Mouse (Mus musculus): ENCODE data around the gene Pbp2. TPM values are rescaled to one million over a fixed set of nuclear protein-coding genes. Genes with fewer than 3 reads are reported as not detected.

The Pbp2 gene
- polyA plus RNA-seq, 1 experiment from 2014 or later, result not detected

- 77% methylated on average over 3 of the region's 3 CpGs for WGBS
- no peaks in the 10 kb centered on the region for H3K9me3 ChIP-seq
- H3K36me3 ChIP-seq, result no peaks in the 10 kb centered on the region
- peaks cover 19% of the 10 kb centered on the region for H3K4me1 ChIP-seq (replicated peaks)
- no peak overlapping the region for H3K27ac ChIP-seq
- H3K27me3 ChIP-seq (ENCODE audit: insufficient read depth, poor library complexity, severe bottlenecking), result 0 out of 2 replicates have a peak, but pooled peaks cover 5% of the 10 kb centered on the region
- no peak for DNase-seq (ENCODE audit: low spot score)
- no peak overlapping the region for H3K4me3 ChIP-seq
Measured at GRCm38 (mm10) chr6:135324111-135324510, 13.9 kb upstream of the Pbp2 start.

DNA sequence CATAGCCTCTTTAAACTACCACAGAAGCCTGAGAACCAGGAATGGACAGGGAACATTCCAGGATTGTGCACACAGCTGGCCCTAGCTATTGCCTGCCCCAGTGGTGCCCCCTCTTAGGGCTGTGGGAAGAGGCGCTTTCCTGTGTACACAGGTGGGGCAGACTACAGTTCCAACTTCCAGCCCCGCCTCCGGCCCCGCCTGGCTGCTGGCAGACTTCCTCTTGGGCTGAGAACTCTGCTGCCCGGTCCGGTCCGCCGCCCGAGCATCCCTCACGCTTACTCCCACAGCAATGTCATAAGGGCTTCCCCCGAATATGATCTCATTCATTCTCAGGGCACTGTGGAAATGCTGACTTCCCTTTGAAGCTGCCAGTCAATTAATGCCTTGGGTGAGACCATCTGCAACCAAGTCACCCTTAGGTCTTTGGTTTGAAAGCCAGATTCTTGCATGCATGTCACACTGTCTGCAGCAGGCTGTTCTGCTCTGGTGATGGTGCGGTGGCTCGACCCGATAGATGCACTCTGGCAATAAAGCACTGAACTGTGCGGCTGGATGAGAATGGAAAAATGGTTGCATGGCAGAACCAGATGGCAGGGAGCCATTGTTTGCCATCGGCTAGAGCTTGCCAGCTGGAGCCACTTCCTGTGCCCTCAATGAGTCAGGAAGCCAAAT, 13.2 kb upstream of the Pbp2 start:
- Histone ChIP-seq H3K4me3 (no peak overlapping the region), H3K27me3 (ENCODE audit: insufficient read depth, poor library complexity, severe bottlenecking) (0 out of 2 replicates have a peak, but pooled peaks cover 5% of the 10 kb centered on the region), H3K36me3 (no peaks in the 10 kb centered on the region), H3K9me3 (no peaks in the 10 kb centered on the region), H3K4me1 (replicated peaks) (peaks cover 19% of the 10 kb centered on the region), H3K27ac (peak overlapping the region; percentile 56)
- peak; percentile 27 for DNase-seq (ENCODE audit: low spot score)
- 50% methylated on average over 16 of the region's 16 CpGs for WGBS

GRCm38 (mm10) chr6:135322749-135323148, 12.5 kb upstream of the Pbp2 start:
- no peaks in the 10 kb centered on the region for H3K36me3 ChIP-seq
- DNase-seq (ENCODE audit: low spot score), result no peak
- 0 out of 2 replicates have a peak, but pooled peaks cover 5% of the 10 kb centered on the region for H3K27me3 ChIP-seq (ENCODE audit: insufficient read depth, poor library complexity, severe bottlenecking)
- peaks cover 19% of the 10 kb centered on the region for H3K4me1 ChIP-seq (replicated peaks)
- H3K4me3 ChIP-seq, result no peak overlapping the region
- 59% methylated on average over 7 of the region's 7 CpGs for WGBS
- peak overlapping the region; percentile 56; the same call in 1 of the 2 replicates for H3K27ac ChIP-seq
- H3K9me3 ChIP-seq, result no peaks in the 10 kb centered on the region

DNA sequence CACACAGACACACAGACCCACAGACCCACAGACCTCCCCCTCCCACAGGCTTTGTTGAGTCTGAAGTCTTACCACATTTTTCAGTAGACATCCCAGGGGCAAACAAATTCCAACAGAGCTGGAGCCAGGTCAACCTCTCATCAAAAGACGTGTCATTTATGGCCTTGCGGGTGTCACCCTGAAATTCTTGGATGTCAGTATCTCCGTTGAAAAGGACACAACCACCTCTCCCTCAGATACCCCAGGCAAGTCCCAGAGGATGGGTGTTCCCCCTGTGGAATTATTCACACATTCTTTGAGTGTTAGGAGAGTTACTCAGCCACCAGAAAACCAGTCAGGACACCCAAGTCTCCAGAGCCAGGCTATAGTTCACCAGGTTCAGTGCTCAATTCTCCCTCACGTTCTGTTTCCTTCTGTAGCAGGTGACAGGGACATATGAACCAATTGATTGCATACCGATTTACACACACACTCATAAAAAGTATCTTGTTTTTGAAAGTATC, 9.3 kb upstream of the Pbp2 start:
- no peak overlapping the region for H3K27ac ChIP-seq
- WGBS, result 86% methylated on average over 5 of the region's 5 CpGs
- no peaks in the 10 kb centered on the region for H3K27me3 ChIP-seq (ENCODE audit: insufficient read depth, poor library complexity, severe bottlenecking)
- no peak overlapping the region for H3K4me3 ChIP-seq
- peaks cover 19% of the 10 kb centered on the region for H3K4me1 ChIP-seq (replicated peaks)
- H3K36me3 ChIP-seq, result no peaks in the 10 kb centered on the region
- no peak for DNase-seq (ENCODE audit: low spot score)
- no peaks in the 10 kb centered on the region for H3K9me3 ChIP-seq

DNA sequence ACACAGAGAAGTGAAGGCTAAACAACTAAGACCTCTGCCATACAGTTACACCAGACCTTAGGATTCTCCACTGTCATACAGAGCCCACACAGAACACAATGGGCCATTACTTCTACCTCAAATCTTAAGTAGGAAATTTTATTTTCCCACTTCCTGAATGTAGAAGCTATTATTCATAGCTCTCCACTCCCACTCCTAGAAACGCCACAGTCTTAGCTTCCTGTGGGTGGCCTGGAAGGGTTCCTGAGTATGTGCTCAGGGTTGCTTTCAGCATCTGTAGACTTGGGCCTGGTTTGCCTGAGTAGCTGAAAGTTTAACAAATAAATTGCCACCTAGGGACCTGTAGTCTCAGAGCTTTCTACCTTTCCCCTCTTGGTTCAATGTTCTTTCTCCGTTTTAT, 5.9 kb upstream of the Pbp2 start:
- Histone ChIP-seq H3K36me3 (no peaks in the 10 kb centered on the region), H3K4me1 (replicated peaks) (0 out of 2 replicates have a peak, but pooled peaks cover 4% of the 10 kb centered on the region), H3K4me3 (no peak overlapping the region), H3K9me3 (no peaks in the 10 kb centered on the region), H3K27ac (no peak overlapping the region), H3K27me3 (ENCODE audit: insufficient read depth, poor library complexity, severe bottlenecking) (no peaks in the 10 kb centered on the region)
- DNase-seq (ENCODE audit: low spot score), result no peak
- 89% methylated on average over 2 of the region's 2 CpGs for WGBS

DNA sequence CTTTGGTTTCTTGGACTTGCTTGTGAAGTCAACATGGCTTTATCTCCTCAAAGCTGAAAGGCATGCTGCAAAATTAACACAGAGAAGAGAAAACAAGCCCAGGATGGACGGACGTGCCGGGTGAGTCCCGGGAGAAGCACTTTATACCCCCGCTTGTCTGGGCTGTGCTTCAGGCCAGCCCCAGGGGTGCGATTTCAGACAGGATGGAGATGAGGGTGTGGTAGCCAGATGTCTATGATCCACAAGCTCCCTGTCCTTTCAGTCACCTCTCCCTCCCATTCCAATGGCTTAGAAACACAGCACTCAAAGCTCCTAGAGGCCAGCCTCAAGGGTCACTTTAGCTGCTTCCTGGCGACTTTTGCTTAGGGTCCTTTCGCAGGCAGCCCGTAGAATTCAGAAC, 3.8 kb upstream of the Pbp2 start:
- Histone ChIP-seq H3K27me3 (ENCODE audit: insufficient read depth, poor library complexity, severe bottlenecking) (no peaks in the 10 kb centered on the region), H3K36me3 (no peaks in the 10 kb centered on the region), H3K27ac (no peak overlapping the region), H3K4me3 (no peak overlapping the region), H3K4me1 (replicated peaks) (0 out of 2 replicates have a peak, but pooled peaks cover 4% of the 10 kb centered on the region), H3K9me3 (no peaks in the 10 kb centered on the region)
- DNase-seq (ENCODE audit: low spot score), result no peak
- 70% methylated on average over 9 of the region's 9 CpGs for WGBS

- no peak overlapping the region for H3K4me3 ChIP-seq
- no peak overlapping the region for H3K27ac ChIP-seq
- 0 out of 2 replicates have a peak, but pooled peaks cover 4% of the 10 kb centered on the region for H3K4me1 ChIP-seq (replicated peaks)
- no peaks in the 10 kb centered on the region for H3K27me3 ChIP-seq (ENCODE audit: insufficient read depth, poor library complexity, severe bottlenecking)
- H3K9me3 ChIP-seq, result no peaks in the 10 kb centered on the region
- no peaks in the 10 kb centered on the region for H3K36me3 ChIP-seq
- DNase-seq (ENCODE audit: low spot score), result no peak
- WGBS, result 91% methylated on average over 5 of the region's 5 CpGs
Measured at GRCm38 (mm10) chr6:135312038-135312437, 1.8 kb upstream of the Pbp2 start.

- Histone ChIP-seq H3K4me3 (no peak overlapping the region), H3K9me3 (no peaks in the 10 kb centered on the region), H3K4me1 (replicated peaks) (peaks cover 12% of the 10 kb centered on the region), H3K27me3 (ENCODE audit: insufficient read depth, poor library complexity, severe bottlenecking) (no peaks in the 10 kb centered on the region), H3K27ac (peak overlapping the region; percentile 69), H3K36me3 (no peaks in the 10 kb centered on the region)
- WGBS, result 58% methylated on average over 7 of the region's 7 CpGs
- DNase-seq (ENCODE audit: low spot score), result peak; percentile 23
Measured at GRCm38 (mm10) chr6:135304576-135305260, 5.5 kb downstream of the Pbp2 start.

DNA sequence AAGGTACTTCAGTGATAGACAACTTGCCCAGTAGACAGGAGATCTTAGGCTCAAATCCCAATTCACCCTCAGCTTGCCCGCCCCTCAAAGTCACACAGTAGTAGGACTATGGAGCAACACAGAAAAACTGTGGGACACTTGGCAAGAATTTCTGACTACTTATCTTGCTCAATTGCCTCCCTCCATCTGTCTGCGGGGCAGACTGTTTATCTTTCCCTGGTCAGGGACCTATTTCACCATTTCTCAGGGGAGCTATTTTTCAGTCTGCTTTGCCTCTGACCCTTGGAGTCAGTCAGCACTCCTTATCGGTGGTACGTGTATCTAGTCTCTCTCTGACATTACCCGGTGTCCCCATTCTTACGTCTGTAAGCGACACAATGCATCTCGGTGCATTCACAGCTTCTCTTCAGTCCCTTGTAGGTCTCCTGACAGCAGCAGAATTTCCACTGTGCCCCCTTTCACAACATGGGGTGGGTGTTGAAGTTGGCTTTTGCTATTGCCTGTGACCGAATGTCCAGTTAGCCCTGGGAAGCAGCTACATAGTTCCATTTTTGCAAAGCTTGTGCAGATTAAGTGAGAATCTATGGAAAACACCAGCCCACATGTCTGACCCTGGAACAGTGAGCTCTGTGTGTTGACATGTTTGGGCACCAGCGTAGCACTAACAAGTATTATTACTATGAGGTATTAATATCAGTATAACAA, 7.6 kb downstream of the Pbp2 start:
- 84% methylated on average over 10 of the region's 10 CpGs for WGBS
- no peak for DNase-seq (ENCODE audit: low spot score)
- H3K27me3 ChIP-seq (ENCODE audit: insufficient read depth, poor library complexity, severe bottlenecking), result no peaks in the 10 kb centered on the region
- H3K4me1 ChIP-seq (replicated peaks), result peaks cover 12% of the 10 kb centered on the region
- no peaks in the 10 kb centered on the region for H3K9me3 ChIP-seq
- no peaks in the 10 kb centered on the region for H3K36me3 ChIP-seq
- H3K4me3 ChIP-seq, result no peak overlapping the region
- no peak overlapping the region for H3K27ac ChIP-seq

GRCm38 (mm10) chr6:135300469-135300868, 9.7 kb downstream of the Pbp2 start:
- Histone ChIP-seq H3K27ac (no peak overlapping the region), H3K27me3 (ENCODE audit: insufficient read depth, poor library complexity, severe bottlenecking) (no peaks in the 10 kb centered on the region), H3K36me3 (no peaks in the 10 kb centered on the region), H3K4me3 (no peak overlapping the region), H3K4me1 (replicated peaks) (peaks cover 13% of the 10 kb centered on the region), H3K9me3 (no peaks in the 10 kb centered on the region)
- DNase-seq (ENCODE audit: low spot score), result no peak
- 84% methylated on average over 4 of the region's 4 CpGs for WGBS

DNA sequence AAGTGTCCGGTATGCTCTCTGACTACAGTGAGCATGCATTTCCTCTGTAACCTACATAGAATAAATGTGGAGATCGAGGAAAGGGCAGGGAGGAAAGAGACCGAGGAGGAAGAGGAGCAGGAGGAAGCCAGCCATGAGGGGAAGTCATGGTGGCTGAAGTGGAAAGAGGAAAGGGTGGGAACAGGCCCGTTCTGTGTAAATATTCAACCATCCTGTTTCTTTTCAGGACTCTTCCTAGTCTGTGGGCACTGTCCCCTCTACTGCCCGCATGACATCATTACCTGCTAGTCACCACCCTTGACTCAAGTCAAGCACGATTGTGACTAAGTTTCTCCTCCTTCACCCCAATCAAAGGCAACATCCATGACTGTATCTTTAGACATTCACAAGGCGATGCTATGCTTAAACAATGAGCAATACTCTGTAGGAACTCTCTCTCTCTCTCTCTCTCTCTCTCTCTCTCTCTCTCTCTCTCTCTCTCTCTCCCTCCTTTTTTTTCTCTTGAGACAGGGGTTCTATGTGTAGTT, 11.1 kb downstream of the Pbp2 start:
- Histone ChIP-seq H3K36me3 (no peaks in the 10 kb centered on the region), H3K4me3 (no peak overlapping the region), H3K4me1 (replicated peaks) (peaks cover 7% of the 10 kb centered on the region), H3K9me3 (no peaks in the 10 kb centered on the region), H3K27ac (no peak overlapping the region), H3K27me3 (ENCODE audit: insufficient read depth, poor library complexity, severe bottlenecking) (no peaks in the 10 kb centered on the region)
- WGBS, result 84% methylated on average over 7 of the region's 7 CpGs
- no peak for DNase-seq (ENCODE audit: low spot score)

- no peak overlapping the region for H3K27ac ChIP-seq
- no peaks in the 10 kb centered on the region for H3K27me3 ChIP-seq (ENCODE audit: insufficient read depth, poor library complexity, severe bottlenecking)
- no peak overlapping the region for H3K4me3 ChIP-seq
- H3K36me3 ChIP-seq, result no peaks in the 10 kb centered on the region
- 0 out of 2 replicates have a peak, but pooled peaks cover 3% of the 10 kb centered on the region for H3K4me1 ChIP-seq (replicated peaks)
- no peak for DNase-seq (ENCODE audit: low spot score)
- no peaks in the 10 kb centered on the region for H3K9me3 ChIP-seq
- WGBS, result 86% methylated on average over 7 of the region's 7 CpGs
Measured at GRCm38 (mm10) chr6:135297570-135297969, 12.6 kb downstream of the Pbp2 start.
